Mouse (Mus musculus): Measurements from ENCODE around the gene Golt1b. TPM values are rescaled to one million over a fixed set of nuclear protein-coding genes. Genes with fewer than 3 reads are reported as not detected.

The Golt1b gene
- polyA plus RNA-seq, 1 experiment from 2014 or later: 86.3 TPM

GRCm38 (mm10) chr6:142392312-142392711 is 5.3 kb downstream of the Golt1b start:
- ATAC-seq: no peak
- Histone ChIP-seq H3K4me1 (replicated peaks) (peaks cover 18% of the 10 kb centered on the region), H3K27me3 (no peaks in the 10 kb centered on the region), H3K9ac (replicated peaks) (no peak overlapping the region), H3K4me2 (replicated peaks) (no peak overlapping the region), H3K27ac (no peak overlapping the region), H3K36me3 (peaks cover 37% of the 10 kb centered on the region), H3K4me3 (replicated peaks) (no peak overlapping the region), H3K9me3 (no peaks in the 10 kb centered on the region)
- 93% methylated on average over 5 of the region's 5 CpGs for WGBS

- Histone ChIP-seq H3K27me3 (no peaks in the 10 kb centered on the region), H3K36me3 (peaks cover 37% of the 10 kb centered on the region), H3K4me3 (replicated peaks) (no peak overlapping the region), H3K27ac (no peak overlapping the region), H3K9ac (replicated peaks) (no peak overlapping the region), H3K4me1 (replicated peaks) (no peaks in the 10 kb centered on the region), H3K9me3 (no peaks in the 10 kb centered on the region), H3K4me2 (replicated peaks) (no peak overlapping the region)
- ATAC-seq: no peak
- WGBS: 87% methylated on average over 5 of the region's 5 CpGs
These were observed 7.6 kb downstream of the Golt1b start for GRCm38 (mm10) chr6:142394669-142395068.

- Histone ChIP-seq H3K27me3 (no peaks in the 10 kb centered on the region), H3K4me2 (replicated peaks) (no peak overlapping the region), H3K9ac (replicated peaks) (no peak overlapping the region), H3K9me3 (no peaks in the 10 kb centered on the region), H3K4me1 (replicated peaks) (no peaks in the 10 kb centered on the region), H3K4me3 (replicated peaks) (no peak overlapping the region), H3K27ac (no peak overlapping the region), H3K36me3 (peaks cover 45% of the 10 kb centered on the region)
- 96% methylated on average over 6 of the region's 6 CpGs for WGBS
- ATAC-seq: no peak
These were observed 8.7 kb downstream of the Golt1b start for GRCm38 (mm10) chr6:142395756-142396155.

GRCm38 (mm10) chr6:142411140-142411539 is 24.1 kb downstream of the Golt1b start:
- no peak for ATAC-seq
- WGBS: 3% methylated on average over 1 of the region's 1 CpGs
- Histone ChIP-seq H3K27ac (no peak overlapping the region), H3K36me3 (no peaks in the 10 kb centered on the region; the same call in 1 of the 2 replicates), H3K4me1 (replicated peaks) (peaks cover 16% of the 10 kb centered on the region), H3K4me2 (replicated peaks) (no peak overlapping the region), H3K9me3 (no peaks in the 10 kb centered on the region), H3K4me3 (replicated peaks) (no peak overlapping the region), H3K27me3 (peaks cover 33% of the 10 kb centered on the region), H3K9ac (replicated peaks) (no peak overlapping the region)

- H3K36me3 ChIP-seq: no peaks in the 10 kb centered on the region; the same call in 1 of the 2 replicates
- H3K27me3 ChIP-seq: peaks cover 33% of the 10 kb centered on the region
- no peak within 1 kb of the TSS for H3K9ac ChIP-seq (replicated peaks)
- H3K4me1 ChIP-seq (replicated peaks): peaks cover 16% of the 10 kb centered on the region
- H3K4me2 ChIP-seq (replicated peaks): peak within 1 kb of the TSS; percentile 63
- no peaks in the 10 kb centered on the region for H3K9me3 ChIP-seq
- H3K4me3 ChIP-seq (replicated peaks): peak within 1 kb of the TSS; percentile 39
- WGBS: 73% methylated on average over 11 of the region's 11 CpGs
- no peak within 1 kb of the TSS for H3K27ac ChIP-seq
- ATAC-seq: no peak
These were observed 26.0 kb downstream of the Golt1b start, which contains the start of gene Spx for GRCm38 (mm10) chr6:142412906-142413491. Gene Spx (plus strand): TSS chr6:142413441.

GRCm38 (mm10) chr6:142413845-142414244 is 26.8 kb downstream of the Golt1b start:
- Histone ChIP-seq H3K4me3 (replicated peaks) (peak overlapping the region; percentile 39), H3K4me1 (replicated peaks) (peaks cover 16% of the 10 kb centered on the region), H3K4me2 (replicated peaks) (peak overlapping the region; percentile 63), H3K36me3 (no peaks in the 10 kb centered on the region), H3K27me3 (peaks cover 33% of the 10 kb centered on the region), H3K27ac (no peak overlapping the region), H3K9me3 (no peaks in the 10 kb centered on the region), H3K9ac (replicated peaks) (no peak overlapping the region)
- WGBS: 15% methylated on average over 12 of the region's 12 CpGs
- no peak for ATAC-seq

GRCm38 (mm10) chr6:142414597-142414996 is 27.6 kb downstream of the Golt1b start:
- H3K27me3 ChIP-seq: peaks cover 33% of the 10 kb centered on the region
- peak overlapping the region; percentile 63 for H3K4me2 ChIP-seq (replicated peaks)
- H3K9me3 ChIP-seq: no peaks in the 10 kb centered on the region
- H3K27ac ChIP-seq: no peak overlapping the region
- 0 out of 2 replicates have a peak, but pooled peaks cover 3% of the 10 kb centered on the region for H3K36me3 ChIP-seq
- H3K4me3 ChIP-seq (replicated peaks): peak overlapping the region; percentile 39
- H3K9ac ChIP-seq (replicated peaks): peak overlapping the region; percentile 54; the same call in 1 of the 2 replicates
- H3K4me1 ChIP-seq (replicated peaks): peaks cover 16% of the 10 kb centered on the region
- peak; percentile 81 for ATAC-seq
- 1% methylated on average over 12 of the region's 24 CpGs for WGBS

GRCm38 (mm10) chr6:142424976-142425375 is 38.0 kb downstream of the Golt1b start:
- no peak overlapping the region for H3K4me3 ChIP-seq (replicated peaks)
- H3K9ac ChIP-seq (replicated peaks): no peak overlapping the region
- no peaks in the 10 kb centered on the region for H3K4me1 ChIP-seq (replicated peaks)
- no peaks in the 10 kb centered on the region for H3K27me3 ChIP-seq
- WGBS: 70% methylated on average over 7 of the region's 7 CpGs
- no peak overlapping the region for H3K4me2 ChIP-seq (replicated peaks)
- no peak overlapping the region for H3K27ac ChIP-seq
- no peaks in the 10 kb centered on the region for H3K9me3 ChIP-seq
- ATAC-seq: no peak
- H3K36me3 ChIP-seq: no peaks in the 10 kb centered on the region

- ATAC-seq: no peak
- no peak overlapping the region for H3K4me3 ChIP-seq (replicated peaks)
- no peaks in the 10 kb centered on the region for H3K4me1 ChIP-seq (replicated peaks)
- H3K9ac ChIP-seq (replicated peaks): no peak overlapping the region
- H3K27me3 ChIP-seq: no peaks in the 10 kb centered on the region
- H3K4me2 ChIP-seq (replicated peaks): no peak overlapping the region
- no peaks in the 10 kb centered on the region for H3K36me3 ChIP-seq
- no peaks in the 10 kb centered on the region for H3K9me3 ChIP-seq
- H3K27ac ChIP-seq: no peak overlapping the region
These were observed 42.1 kb downstream of the Golt1b start for GRCm38 (mm10) chr6:142429072-142429471.

- Histone ChIP-seq H3K36me3 (no peaks in the 10 kb centered on the region), H3K4me1 (replicated peaks) (no peaks in the 10 kb centered on the region), H3K9ac (replicated peaks) (no peak overlapping the region), H3K27ac (no peak overlapping the region), H3K4me2 (replicated peaks) (no peak overlapping the region), H3K27me3 (no peaks in the 10 kb centered on the region), H3K4me3 (replicated peaks) (no peak overlapping the region), H3K9me3 (no peaks in the 10 kb centered on the region)
- 88% methylated on average over 12 of the region's 12 CpGs for WGBS
- ATAC-seq: no peak
These were observed 64.4 kb downstream of the Golt1b start for GRCm38 (mm10) chr6:142451381-142451780.

- Histone ChIP-seq H3K4me3 (replicated peaks) (no peak overlapping the region), H3K9me3 (no peaks in the 10 kb centered on the region), H3K4me1 (replicated peaks) (peaks cover 6% of the 10 kb centered on the region), H3K9ac (replicated peaks) (no peak overlapping the region), H3K36me3 (no peaks in the 10 kb centered on the region), H3K4me2 (replicated peaks) (no peak overlapping the region), H3K27ac (no peak overlapping the region), H3K27me3 (no peaks in the 10 kb centered on the region)
- ATAC-seq: no peak
- WGBS: 94% methylated on average over 2 of the region's 2 CpGs
These were observed 66.3 kb downstream of the Golt1b start for GRCm38 (mm10) chr6:142453311-142453710.
